Mouse (Mus musculus): ENCODE results near the gene Spop. TPM values are rescaled to one million over a fixed set of nuclear protein-coding genes. Genes with fewer than 3 reads are reported as not detected.

The Spop gene
- total RNA-seq, 2 experiments from 2014 or later: 63.3 to 88.9 TPM

GRCm38 (mm10) chr11:95415931-95416330, 2.1 kb downstream of the Spop start:
- no peak for ATAC-seq (replicated peaks; ENCODE audit: poor library complexity)

- no peak for ATAC-seq (replicated peaks; ENCODE audit: poor library complexity)
Observed at GRCm38 (mm10) chr11:95417341-95417740, 3.5 kb downstream of the Spop start.

- no peak for ATAC-seq (replicated peaks; ENCODE audit: poor library complexity)
Observed at GRCm38 (mm10) chr11:95420880-95421435, 7.1 kb downstream of the Spop start.

GRCm38 (mm10) chr11:95423505-95423904, 9.6 kb downstream of the Spop start:
- ATAC-seq (replicated peaks; ENCODE audit: poor library complexity): no peak

- peak; percentile 80 for ATAC-seq (replicated peaks; ENCODE audit: poor library complexity)
Observed at GRCm38 (mm10) chr11:95431344-95431743, 17.5 kb downstream of the Spop start.

- peak; percentile 65 for ATAC-seq (replicated peaks; ENCODE audit: poor library complexity)
Observed at GRCm38 (mm10) chr11:95432194-95432593, 18.3 kb downstream of the Spop start.

- no peak for ATAC-seq (replicated peaks; ENCODE audit: poor library complexity)
Observed at GRCm38 (mm10) chr11:95445371-95445770, 31.5 kb downstream of the Spop start.

GRCm38 (mm10) chr11:95446580-95447305, 32.9 kb downstream of the Spop start:
- no peak for ATAC-seq (replicated peaks; ENCODE audit: poor library complexity)

GRCm38 (mm10) chr11:95448346-95448745, 34.5 kb downstream of the Spop start:
- ATAC-seq (replicated peaks; ENCODE audit: poor library complexity): no peak

GRCm38 (mm10) chr11:95455331-95455730, 41.5 kb downstream of the Spop start:
- no peak for ATAC-seq (replicated peaks; ENCODE audit: poor library complexity)

- ATAC-seq (replicated peaks; ENCODE audit: poor library complexity): no peak
Observed at GRCm38 (mm10) chr11:95460872-95461271, 47.0 kb downstream of the Spop start.

GRCm38 (mm10) chr11:95462168-95462567, 48.3 kb downstream of the Spop start:
- ATAC-seq (replicated peaks; ENCODE audit: poor library complexity): no peak

GRCm38 (mm10) chr11:95467731-95468130, 53.9 kb downstream of the Spop start:
- ATAC-seq (replicated peaks; ENCODE audit: poor library complexity): no peak

GRCm38 (mm10) chr11:95472942-95473341, 59.1 kb downstream of the Spop start:
- no peak for ATAC-seq (replicated peaks; ENCODE audit: poor library complexity)

- no peak for ATAC-seq (replicated peaks; ENCODE audit: poor library complexity)
Observed at GRCm38 (mm10) chr11:95473456-95473855, 59.6 kb downstream of the Spop start.

- ATAC-seq (replicated peaks; ENCODE audit: poor library complexity): no peak
Observed at GRCm38 (mm10) chr11:95476323-95476722, 62.4 kb downstream of the Spop start.

GRCm38 (mm10) chr11:95479458-95479857, 65.6 kb downstream of the Spop start:
- no peak for ATAC-seq (replicated peaks; ENCODE audit: poor library complexity)

GRCm38 (mm10) chr11:95480662-95481061, 66.8 kb downstream of the Spop start:
- ATAC-seq (replicated peaks; ENCODE audit: poor library complexity): no peak

- no peak for ATAC-seq (replicated peaks; ENCODE audit: poor library complexity)
Observed at GRCm38 (mm10) chr11:95485634-95486033, 71.8 kb downstream of the Spop start.

GRCm38 (mm10) chr11:95487237-95487636, 73.4 kb downstream of the Spop start:
- ATAC-seq (replicated peaks; ENCODE audit: poor library complexity): no peak

GRCm38 (mm10) chr11:95490104-95490503, 76.2 kb downstream of the Spop start:
- no peak for ATAC-seq (replicated peaks; ENCODE audit: poor library complexity)

- ATAC-seq (replicated peaks; ENCODE audit: poor library complexity): no peak
Observed at GRCm38 (mm10) chr11:95492256-95492655, 78.4 kb downstream of the Spop start.

- ATAC-seq (replicated peaks; ENCODE audit: poor library complexity): no peak
Observed at GRCm38 (mm10) chr11:95493010-95493409, 79.1 kb downstream of the Spop start.
